Mouse (Mus musculus): ENCODE measurements at regions not wholly inside any gene's neighbourhood (a gene's known extent, or its start where the extent isn't known, plus 50 kb on each side); places are given as distances from the start of the nearest gene placed in this dataset.

DNA sequence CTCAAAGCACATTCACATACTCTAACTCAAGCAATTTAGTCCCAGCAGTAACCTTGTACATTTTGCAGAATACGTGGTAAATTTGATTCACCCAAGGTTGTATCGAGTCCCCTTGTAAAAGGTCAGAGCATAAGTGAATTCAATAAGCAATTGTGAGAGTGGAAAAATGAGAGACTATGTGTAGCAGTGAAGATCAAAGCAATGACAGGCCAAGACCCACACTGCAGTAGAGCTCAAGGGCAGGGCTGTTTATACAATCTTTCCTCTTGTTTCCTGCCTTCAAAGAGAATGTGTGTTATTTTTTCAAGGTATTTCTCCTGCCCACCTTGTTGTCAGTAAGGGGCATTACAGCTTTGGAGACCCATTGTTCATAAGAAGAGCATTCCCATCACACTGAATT is 311.4 kb upstream of the Cblb start:
- 84% methylated on average over 2 of the region's 2 CpGs for WGBS
- Histone ChIP-seq H3K4me1 (no peaks in the 10 kb centered on the region), H3K27ac (no peak overlapping the region), H3K9me3 (no peaks in the 10 kb centered on the region), H3K4me3 (no peak overlapping the region), H3K27me3 (ENCODE audit: insufficient read depth, poor library complexity, severe bottlenecking) (no peaks in the 10 kb centered on the region), H3K36me3 (no peaks in the 10 kb centered on the region)
- no peak for DNase-seq (ENCODE audit: low spot score)

DNA sequence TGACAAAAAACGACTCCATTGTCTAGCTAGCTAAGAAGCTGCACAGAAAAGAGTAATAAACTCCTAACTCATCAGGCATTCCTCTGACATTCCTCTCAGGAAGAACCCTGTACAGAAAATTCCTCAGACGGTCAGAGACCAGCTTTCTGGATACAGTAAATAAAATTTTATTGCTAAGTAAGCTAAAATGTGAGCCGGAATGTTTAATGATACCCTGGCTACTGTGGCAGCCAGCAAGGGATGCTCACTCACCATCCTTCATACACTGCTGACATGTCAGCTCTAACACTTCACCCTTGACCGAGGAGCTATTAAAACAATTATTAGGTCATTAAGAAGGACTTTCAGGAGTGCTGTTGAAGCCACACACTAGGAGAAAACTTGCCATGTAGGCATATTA is 308.3 kb upstream of the Cblb start:
- no peak for DNase-seq (ENCODE audit: low spot score)
- no peaks in the 10 kb centered on the region for H3K27me3 ChIP-seq (ENCODE audit: insufficient read depth, poor library complexity, severe bottlenecking)
- 65% methylated on average over 4 of the region's 4 CpGs for WGBS

GRCm38 (mm10) chr16:51741875-51742274 is 289.1 kb upstream of the Cblb start:
- H3K9me3 ChIP-seq = no peaks in the 10 kb centered on the region
- no peak overlapping the region for H3K4me3 ChIP-seq
- DNase-seq (ENCODE audit: low spot score) = no peak
- no peaks in the 10 kb centered on the region for H3K27me3 ChIP-seq (ENCODE audit: insufficient read depth, poor library complexity, severe bottlenecking)
- no peaks in the 10 kb centered on the region for H3K36me3 ChIP-seq
- H3K27ac ChIP-seq = no peak overlapping the region
- no peaks in the 10 kb centered on the region for H3K4me1 ChIP-seq
- 91% methylated on average over 2 of the region's 2 CpGs for WGBS

More for the DNA sequence above, 308.3 kb upstream of the Cblb start:
- H3K9me3 ChIP-seq = no peaks in the 10 kb centered on the region
- no peak overlapping the region for H3K27ac ChIP-seq
- H3K36me3 ChIP-seq = no peaks in the 10 kb centered on the region
- H3K4me1 ChIP-seq = no peaks in the 10 kb centered on the region
- no peak overlapping the region for H3K4me3 ChIP-seq

- Histone ChIP-seq H3K36me3 (no peaks in the 10 kb centered on the region), H3K9me3 (no peaks in the 10 kb centered on the region), H3K4me3 (no peak overlapping the region), H3K27ac (no peak overlapping the region), H3K27me3 (ENCODE audit: insufficient read depth, poor library complexity, severe bottlenecking) (no peaks in the 10 kb centered on the region), H3K4me1 (no peaks in the 10 kb centered on the region)
- DNase-seq (ENCODE audit: low spot score) = no peak
- WGBS = 73% methylated on average over 7 of the region's 7 CpGs
These were observed 279.1 kb upstream of the Cblb start for GRCm38 (mm10) chr16:51751878-51752277.

DNA sequence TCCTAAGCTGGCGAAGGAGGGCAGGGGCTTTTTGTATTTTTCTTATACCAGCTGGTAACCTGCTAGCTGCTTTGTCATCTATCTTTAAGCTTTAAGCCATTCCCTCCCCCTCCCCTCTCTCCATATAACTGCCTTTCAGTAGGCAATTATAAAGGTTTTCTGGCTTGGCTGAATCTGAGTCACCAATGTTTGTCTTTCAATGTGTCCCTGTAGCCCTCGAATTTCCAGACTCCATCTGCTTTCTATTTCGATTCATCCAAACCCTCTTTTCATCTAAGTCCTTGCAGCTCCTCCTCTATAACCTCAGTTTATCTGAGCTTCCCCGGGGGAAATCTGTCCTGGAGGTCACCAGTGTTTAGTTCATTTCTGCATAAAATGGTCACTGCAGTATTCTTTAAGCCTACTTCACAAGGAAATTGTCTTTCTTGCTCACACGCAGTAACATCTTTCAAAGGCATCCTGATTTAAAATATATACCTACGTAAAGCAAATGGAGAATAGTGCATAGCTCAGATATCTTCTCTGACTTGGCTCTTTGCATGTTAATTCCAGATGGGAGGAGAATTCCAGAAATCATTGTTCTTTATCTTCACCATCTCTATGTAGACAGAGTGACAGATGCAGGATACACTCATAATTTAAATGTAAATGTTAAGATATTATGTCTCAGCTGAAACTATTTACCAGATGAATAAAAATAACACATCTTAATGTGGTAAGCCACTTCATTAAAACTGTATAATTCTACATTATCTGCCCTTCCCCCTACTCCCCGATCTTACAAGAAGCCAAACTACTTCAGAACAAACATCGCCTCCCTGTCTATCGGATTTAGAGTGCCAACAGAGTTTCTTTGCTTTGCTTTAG is 272.4 kb upstream of the Cblb start:
- no peaks in the 10 kb centered on the region for H3K4me1 ChIP-seq
- H3K9me3 ChIP-seq = no peaks in the 10 kb centered on the region
- no peak for DNase-seq (ENCODE audit: low spot score)
- no peak overlapping the region for H3K27ac ChIP-seq
- WGBS = 57% methylated on average over 9 of the region's 9 CpGs
- H3K27me3 ChIP-seq (ENCODE audit: insufficient read depth, poor library complexity, severe bottlenecking) = no peaks in the 10 kb centered on the region
- no peaks in the 10 kb centered on the region for H3K36me3 ChIP-seq
- no peak overlapping the region for H3K4me3 ChIP-seq

GRCm38 (mm10) chr16:51759228-51759647 is 271.8 kb upstream of the Cblb start:
- no peaks in the 10 kb centered on the region for H3K4me1 ChIP-seq
- H3K4me3 ChIP-seq = no peak overlapping the region
- DNase-seq (ENCODE audit: low spot score) = no peak
- H3K36me3 ChIP-seq = no peaks in the 10 kb centered on the region
- 43% methylated on average over 4 of the region's 4 CpGs for WGBS
- H3K27me3 ChIP-seq (ENCODE audit: insufficient read depth, poor library complexity, severe bottlenecking) = no peaks in the 10 kb centered on the region
- H3K9me3 ChIP-seq = no peaks in the 10 kb centered on the region
- no peak overlapping the region for H3K27ac ChIP-seq

DNA sequence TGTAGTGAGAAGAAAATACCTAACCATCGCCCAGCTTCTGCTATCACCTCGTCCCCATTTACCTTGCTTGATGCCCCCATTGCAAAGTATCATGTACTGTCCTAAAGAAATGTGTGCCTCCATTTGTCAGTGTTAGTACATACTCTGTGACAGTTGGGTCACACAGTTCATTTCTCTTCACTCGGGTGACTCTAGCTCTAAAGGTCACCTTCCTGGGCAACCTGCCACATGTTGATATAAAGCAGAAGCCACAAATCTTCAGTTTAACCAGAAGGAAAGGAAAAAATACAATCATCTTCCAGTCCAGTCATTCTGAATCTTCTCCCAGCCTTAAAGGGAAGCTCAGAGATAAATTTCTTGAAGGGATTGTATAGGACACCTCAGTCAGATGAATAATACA is 263.5 kb upstream of the Cblb start:
- no peaks in the 10 kb centered on the region for H3K27me3 ChIP-seq (ENCODE audit: insufficient read depth, poor library complexity, severe bottlenecking)
- H3K9me3 ChIP-seq = no peaks in the 10 kb centered on the region
- H3K4me1 ChIP-seq = no peaks in the 10 kb centered on the region
- WGBS = 68% methylated on average over 3 of the region's 3 CpGs
- H3K4me3 ChIP-seq = no peak overlapping the region
- no peak overlapping the region for H3K27ac ChIP-seq
- no peaks in the 10 kb centered on the region for H3K36me3 ChIP-seq
- DNase-seq (ENCODE audit: low spot score) = no peak

DNA sequence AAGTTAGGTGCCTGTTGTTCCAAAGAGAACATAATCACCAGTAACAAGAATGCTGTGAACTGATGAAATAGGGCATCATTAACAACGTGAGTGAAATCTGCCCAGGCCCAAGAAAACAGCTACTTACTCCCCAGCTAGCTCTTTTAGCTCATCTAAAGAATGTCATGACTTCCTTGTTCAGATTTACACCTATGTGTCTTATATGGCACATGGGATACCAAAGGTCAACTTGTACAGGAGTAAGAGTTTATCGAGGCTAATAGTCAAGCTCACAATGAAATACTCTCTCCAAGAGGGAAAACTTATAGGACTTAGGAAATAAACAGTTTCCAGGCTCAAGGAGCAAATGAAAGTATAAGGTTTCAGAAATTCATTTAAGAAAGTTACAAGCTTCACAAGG is 252.1 kb upstream of the Cblb start:
- Histone ChIP-seq H3K36me3 (no peaks in the 10 kb centered on the region), H3K4me1 (no peaks in the 10 kb centered on the region), H3K27ac (no peak overlapping the region), H3K9me3 (no peaks in the 10 kb centered on the region), H3K4me3 (no peak overlapping the region), H3K27me3 (ENCODE audit: insufficient read depth, poor library complexity, severe bottlenecking) (no peaks in the 10 kb centered on the region)
- WGBS = 78% methylated on average over 2 of the region's 2 CpGs
- DNase-seq (ENCODE audit: low spot score) = no peak

DNA sequence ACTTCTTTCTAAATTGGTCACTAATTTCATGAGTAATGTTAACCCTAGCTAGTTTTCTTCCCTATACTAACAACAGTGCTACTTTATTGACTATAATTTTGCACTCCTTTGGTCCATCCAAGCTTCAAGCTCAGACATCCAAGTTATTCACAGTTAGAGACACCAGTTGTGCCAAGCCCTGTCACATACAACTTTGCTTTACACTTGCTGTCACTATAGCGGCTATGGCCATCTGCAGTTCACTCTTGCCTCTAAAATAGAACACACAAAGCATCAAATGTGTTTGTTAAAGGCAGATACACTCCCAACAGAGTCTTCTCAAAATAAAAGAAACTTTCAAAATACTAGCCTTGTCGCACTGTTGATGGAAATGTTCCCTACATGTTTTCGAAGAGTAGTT is 236.0 kb upstream of the Cblb start:
- DNase-seq (ENCODE audit: low spot score) = no peak
- Histone ChIP-seq H3K4me3 (no peak overlapping the region), H3K27ac (no peak overlapping the region), H3K27me3 (ENCODE audit: insufficient read depth, poor library complexity, severe bottlenecking) (no peaks in the 10 kb centered on the region), H3K36me3 (no peaks in the 10 kb centered on the region), H3K9me3 (no peaks in the 10 kb centered on the region), H3K4me1 (no peaks in the 10 kb centered on the region)
- 92% methylated on average over 3 of the region's 3 CpGs for WGBS

GRCm38 (mm10) chr16:51807323-51807722 is 223.7 kb upstream of the Cblb start:
- WGBS = 84% methylated on average over 6 of the region's 6 CpGs

DNA sequence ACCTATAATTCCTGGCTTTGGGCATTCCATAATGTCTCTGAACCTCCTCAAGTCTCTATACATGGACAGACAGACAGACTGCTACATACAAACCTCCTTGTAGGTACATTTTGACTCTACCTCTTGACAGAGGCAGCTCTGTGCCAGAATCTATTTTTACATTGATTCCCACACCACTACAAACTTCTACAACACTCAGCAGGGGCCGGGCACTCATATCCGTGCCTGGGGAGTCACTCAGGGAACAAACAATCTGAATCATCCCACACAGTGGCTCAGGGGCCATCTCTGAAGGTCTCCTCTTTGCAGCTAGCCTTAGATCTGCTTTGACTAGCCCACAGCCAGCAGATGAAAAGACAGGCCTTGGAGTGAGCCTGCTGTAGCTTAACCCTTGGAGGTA is 221.9 kb upstream of the Cblb start:
- Histone ChIP-seq H3K36me3 (no peaks in the 10 kb centered on the region), H3K27me3 (ENCODE audit: insufficient read depth, poor library complexity, severe bottlenecking) (no peaks in the 10 kb centered on the region), H3K4me1 (no peaks in the 10 kb centered on the region), H3K4me3 (no peak overlapping the region), H3K27ac (0 out of 2 replicates have a peak overlapping the region, but pooled peaks have one; percentile 22), H3K9me3 (no peaks in the 10 kb centered on the region)
- no peak for DNase-seq (ENCODE audit: low spot score)
- 47% methylated on average over 2 of the region's 2 CpGs for whole genome bisulfite sequencing

More at GRCm38 (mm10) chr16:51807323-51807722, 223.7 kb upstream of the Cblb start:
- Histone ChIP-seq H3K27me3 (ENCODE audit: insufficient read depth, poor library complexity, severe bottlenecking) (no peaks in the 10 kb centered on the region), H3K36me3 (no peaks in the 10 kb centered on the region), H3K4me1 (no peaks in the 10 kb centered on the region), H3K9me3 (no peaks in the 10 kb centered on the region), H3K27ac (no peak overlapping the region), H3K4me3 (no peak overlapping the region)
- no peak for DNase-seq (ENCODE audit: low spot score)

GRCm38 (mm10) chr16:51811073-51811472 is 220.0 kb upstream of the Cblb start:
- no peak overlapping the region for H3K27ac ChIP-seq
- H3K9me3 ChIP-seq = no peaks in the 10 kb centered on the region
- 79% methylated on average over 1 of the region's 1 CpGs for WGBS
- H3K27me3 ChIP-seq (ENCODE audit: insufficient read depth, poor library complexity, severe bottlenecking) = no peaks in the 10 kb centered on the region
- no peaks in the 10 kb centered on the region for H3K4me1 ChIP-seq
- H3K36me3 ChIP-seq = no peaks in the 10 kb centered on the region
- no peak for DNase-seq (ENCODE audit: low spot score)
- no peak overlapping the region for H3K4me3 ChIP-seq

DNA sequence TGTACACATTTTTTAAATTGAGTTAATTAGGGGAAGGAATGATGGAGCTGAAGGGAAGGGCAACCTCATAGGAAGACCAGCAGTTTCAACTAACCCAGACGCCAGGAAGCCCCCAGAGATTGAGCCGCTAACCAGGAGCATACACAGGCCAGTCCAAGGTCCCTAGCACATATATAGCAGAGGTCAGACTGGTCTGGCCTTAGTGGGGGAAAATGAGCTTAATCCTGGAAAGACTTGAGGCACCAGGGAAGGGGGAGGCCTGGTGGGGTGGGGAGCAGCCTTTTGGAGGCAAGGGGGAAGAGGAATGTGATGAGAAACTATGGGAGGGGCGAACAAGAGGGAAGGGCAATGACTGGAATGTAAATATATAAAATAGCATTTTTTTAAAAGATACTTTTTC is 188.3 kb upstream of the Cblb start:
- H3K4me1 ChIP-seq = no peaks in the 10 kb centered on the region
- no peak overlapping the region for H3K27ac ChIP-seq
- 90% methylated on average over 3 of the region's 3 CpGs for WGBS
- no peak overlapping the region for H3K4me3 ChIP-seq
- no peak for DNase-seq (ENCODE audit: low spot score)
- no peaks in the 10 kb centered on the region for H3K9me3 ChIP-seq
- H3K27me3 ChIP-seq (ENCODE audit: insufficient read depth, poor library complexity, severe bottlenecking) = no peaks in the 10 kb centered on the region
- no peaks in the 10 kb centered on the region for H3K36me3 ChIP-seq

GRCm38 (mm10) chr16:51845539-51845938 is 185.5 kb upstream of the Cblb start:
- no peaks in the 10 kb centered on the region for H3K4me1 ChIP-seq
- no peaks in the 10 kb centered on the region for H3K27me3 ChIP-seq (ENCODE audit: insufficient read depth, poor library complexity, severe bottlenecking)
- no peak overlapping the region for H3K4me3 ChIP-seq
- no peaks in the 10 kb centered on the region for H3K36me3 ChIP-seq
- no peak overlapping the region for H3K27ac ChIP-seq
- no peaks in the 10 kb centered on the region for H3K9me3 ChIP-seq
- WGBS = 86% methylated on average over 4 of the region's 4 CpGs
- no peak for DNase-seq (ENCODE audit: low spot score)
